Mouse (Mus musculus): ENCODE measurements around the gene Spint5. TPM values are rescaled to one million over a fixed set of nuclear protein-coding genes. Genes with fewer than 3 reads are reported as not detected.

Gene Spint5
- polyA plus RNA-seq, 1 experiment from 2014 or later: not detected

- H3K4me2 ChIP-seq: no peak overlapping the region
- H3K4me3 ChIP-seq (replicated peaks): no peak overlapping the region
- no peak overlapping the region for H3K27ac ChIP-seq
- ATAC-seq (replicated peaks; ENCODE audit: low FRiP score): no peak
- H3K36me3 ChIP-seq: peaks cover 94% of the 10 kb centered on the region
- no peaks in the 10 kb centered on the region for H3K4me1 ChIP-seq
- no peaks in the 10 kb centered on the region for H3K9me3 ChIP-seq (replicated peaks)
- H3K9ac ChIP-seq: no peak overlapping the region
- no peaks in the 10 kb centered on the region for H3K27me3 ChIP-seq
- 97% methylated on average over 4 of the region's 4 CpGs for WGBS
These were observed 46.9 kb downstream of the Spint5 start for GRCm38 (mm10) chr2:164761971-164762370.

- Histone ChIP-seq H3K4me1 (no peaks in the 10 kb centered on the region), H3K9ac (no peak overlapping the region), H3K27me3 (no peaks in the 10 kb centered on the region), H3K9me3 (replicated peaks) (no peaks in the 10 kb centered on the region), H3K4me3 (replicated peaks) (no peak overlapping the region), H3K4me2 (no peak overlapping the region), H3K36me3 (peaks cover 94% of the 10 kb centered on the region), H3K27ac (no peak overlapping the region)
- WGBS: 87% methylated on average over 7 of the region's 7 CpGs
- no peak for ATAC-seq (replicated peaks; ENCODE audit: low FRiP score)
These were observed 47.5 kb downstream of the Spint5 start for GRCm38 (mm10) chr2:164762593-164762992.

GRCm38 (mm10) chr2:164765841-164766240 is 50.7 kb downstream of the Spint5 start:
- Histone ChIP-seq H3K4me2 (no peak overlapping the region), H3K9me3 (replicated peaks) (no peaks in the 10 kb centered on the region), H3K36me3 (peaks cover 71% of the 10 kb centered on the region), H3K27ac (no peak overlapping the region), H3K4me1 (peaks cover 13% of the 10 kb centered on the region), H3K27me3 (no peaks in the 10 kb centered on the region), H3K4me3 (replicated peaks) (no peak overlapping the region), H3K9ac (no peak overlapping the region)
- no peak for ATAC-seq (replicated peaks; ENCODE audit: low FRiP score)
- 86% methylated on average over 3 of the region's 3 CpGs for WGBS

Other genes with a start within 250 kb of the Spint5 start
- gene Trp53tg5, start 241.6 kb upstream of the Spint5 start, polyA plus RNA-seq (2015; fragmentation: Nextera tagmentation; extraction: Ambion mirVana): not detected in 2 replicates
- 13.0 and 14.0 TPM in 2 replicates for gene Dbndd2, start 229.2 kb upstream of the Spint5 start, polyA plus RNA-seq (2015; fragmentation: Nextera tagmentation; extraction: Ambion mirVana)
- 65.1 and 69.6 TPM in 2 replicates for gene Pigt, start 217.8 kb upstream of the Spint5 start, polyA plus RNA-seq (2015; fragmentation: Nextera tagmentation; extraction: Ambion mirVana)
- gene Wfdc2, start 152.9 kb upstream of the Spint5 start, polyA plus RNA-seq (2015; fragmentation: Nextera tagmentation; extraction: Ambion mirVana): 329 and 368 TPM in 2 replicates
- not detected in 2 replicates for gene Spint3, start 141.8 kb upstream of the Spint5 start, polyA plus RNA-seq (2015; fragmentation: Nextera tagmentation; extraction: Ambion mirVana)
- 0.34 TPM in 1 of 2 replicates, not detected in the other for gene Wfdc6a, start 129.9 kb upstream of the Spint5 start, polyA plus RNA-seq (2015; fragmentation: Nextera tagmentation; extraction: Ambion mirVana)
- gene Eppin, start 121.7 kb upstream of the Spint5 start, polyA plus RNA-seq (2015; fragmentation: Nextera tagmentation; extraction: Ambion mirVana): not detected in 2 replicates
- gene Wfdc6b, start 101.8 kb upstream of the Spint5 start, polyA plus RNA-seq (2015; fragmentation: Nextera tagmentation; extraction: Ambion mirVana): not detected in 2 replicates
- not detected in 2 replicates for gene Wfdc8, start 101.7 kb upstream of the Spint5 start, polyA plus RNA-seq (2015; fragmentation: Nextera tagmentation; extraction: Ambion mirVana)
- not detected in 2 replicates for gene Wfdc16, start 76.5 kb upstream of the Spint5 start, polyA plus RNA-seq (2015; fragmentation: Nextera tagmentation; extraction: Ambion mirVana)
- 0.41 TPM in 1 of 2 replicates, not detected in the other for gene Wfdc10, start 59.3 kb upstream of the Spint5 start, polyA plus RNA-seq (2015; fragmentation: Nextera tagmentation; extraction: Ambion mirVana)
- gene Wfdc9, start 58.7 kb upstream of the Spint5 start, polyA plus RNA-seq (2015; fragmentation: Nextera tagmentation; extraction: Ambion mirVana): not detected in 2 replicates
- gene Wfdc11, start 41.2 kb upstream of the Spint5 start, polyA plus RNA-seq (2015; fragmentation: Nextera tagmentation; extraction: Ambion mirVana): not detected in 2 replicates
- 0.43 and 0.57 TPM in 2 replicates for gene Wfdc13, start 30.2 kb upstream of the Spint5 start, polyA plus RNA-seq (2015; fragmentation: Nextera tagmentation; extraction: Ambion mirVana)
- 0.65 and 0.76 TPM in 2 replicates for gene Spint4, start 16.8 kb upstream of the Spint5 start, polyA plus RNA-seq (2015; fragmentation: Nextera tagmentation; extraction: Ambion mirVana)
- gene Wfdc3, start 30.6 kb downstream of the Spint5 start, polyA plus RNA-seq (2015; fragmentation: Nextera tagmentation; extraction: Ambion mirVana): 1.2 and 1.3 TPM in 2 replicates
- gene Dnttip1, start 30.7 kb downstream of the Spint5 start, polyA plus RNA-seq (2015; fragmentation: Nextera tagmentation; extraction: Ambion mirVana): 74.6 and 75.1 TPM in 2 replicates
- gene Ube2c, start 54.6 kb downstream of the Spint5 start, polyA plus RNA-seq (2015; fragmentation: Nextera tagmentation; extraction: Ambion mirVana): 517 and 530 TPM in 2 replicates
- 40.1 and 87.2 TPM in 2 replicates for gene Tnnc2, start 64.7 kb downstream of the Spint5 start, polyA plus RNA-seq (2015; fragmentation: Nextera tagmentation; extraction: Ambion mirVana)
- gene Snx21, start 70.5 kb downstream of the Spint5 start, polyA plus RNA-seq (2015; fragmentation: Nextera tagmentation; extraction: Ambion mirVana): 21.5 and 24.0 TPM in 2 replicates
- gene Acot8, start 89.6 kb downstream of the Spint5 start, polyA plus RNA-seq (2015; fragmentation: Nextera tagmentation; extraction: Ambion mirVana): 20.8 and 21.2 TPM in 2 replicates
- 9.0 and 9.2 TPM in 2 replicates for gene Zswim3, start 89.8 kb downstream of the Spint5 start, polyA plus RNA-seq (2015; fragmentation: Nextera tagmentation; extraction: Ambion mirVana)
- 18.4 and 19.8 TPM in 2 replicates for gene Zswim1, start 107.4 kb downstream of the Spint5 start, polyA plus RNA-seq (2015; fragmentation: Nextera tagmentation; extraction: Ambion mirVana)
- 0.21 TPM in 1 of 2 replicates, not detected in the other for gene Spata25, start 113.2 kb downstream of the Spint5 start, polyA plus RNA-seq (2015; fragmentation: Nextera tagmentation; extraction: Ambion mirVana)
- 160 and 170 TPM in 2 replicates for gene Ctsa, start 117.6 kb downstream of the Spint5 start, polyA plus RNA-seq (2015; fragmentation: Nextera tagmentation; extraction: Ambion mirVana)
- 7.0 and 8.9 TPM in 2 replicates for gene Neurl2, start 118.2 kb downstream of the Spint5 start, polyA plus RNA-seq (2015; fragmentation: Nextera tagmentation; extraction: Ambion mirVana)
- gene Pltp, start 142.4 kb downstream of the Spint5 start, polyA plus RNA-seq (2015; fragmentation: Nextera tagmentation; extraction: Ambion mirVana): 35.6 and 38.7 TPM in 2 replicates
- 73.1 and 81.1 TPM in 2 replicates for gene Pcif1, start 164.0 kb downstream of the Spint5 start, polyA plus RNA-seq (2015; fragmentation: Nextera tagmentation; extraction: Ambion mirVana)
- 12.1 and 14.4 TPM in 2 replicates for gene Zfp335, start 196.5 kb downstream of the Spint5 start, polyA plus RNA-seq (2015; fragmentation: Nextera tagmentation; extraction: Ambion mirVana)
- gene Mmp9, start 225.5 kb downstream of the Spint5 start, polyA plus RNA-seq (2015; fragmentation: Nextera tagmentation; extraction: Ambion mirVana): 2.6 and 41.3 TPM in 2 replicates
- gene Slc12a5, start 245.5 kb downstream of the Spint5 start, polyA plus RNA-seq (2015; fragmentation: Nextera tagmentation; extraction: Ambion mirVana): 1.1 TPM in 2 replicates